Mouse (Mus musculus): Measurements from ENCODE around the gene Lgals3. TPM values are rescaled to one million over a fixed set of nuclear protein-coding genes. Genes with fewer than 3 reads are reported as not detected.
"Not testable (repeated sequence)": the region's sequence is repeated elsewhere in the genome, so short reads cannot be mapped to it uniquely, and the experiment has no call there.

The Lgals3 gene
- 0.46 and 0.49 TPM in 2 replicates for polyA plus RNA-seq (2016; fragmentation: Nextera tagmentation; extraction: Ambion mirVana)

DNA sequence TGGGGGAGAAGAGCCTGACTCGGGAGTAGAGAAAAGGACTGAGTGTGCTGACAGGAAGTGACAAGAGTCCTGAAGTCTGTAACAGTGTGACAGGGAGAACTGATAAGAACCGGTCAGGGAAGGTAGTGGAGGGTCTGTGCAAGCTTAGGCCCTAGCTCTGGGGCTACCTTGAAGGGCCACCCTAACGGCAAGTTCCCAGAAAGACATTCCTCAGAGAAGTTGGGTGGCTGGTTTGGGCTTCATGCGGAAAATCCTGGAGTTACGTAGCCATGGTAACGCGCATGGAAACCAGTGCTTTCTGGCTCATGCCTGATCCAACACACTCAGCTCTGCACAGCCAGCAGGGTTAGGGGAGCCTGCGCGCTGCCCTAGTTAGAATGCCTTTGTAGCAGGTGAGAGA, at the start of gene Lgals3:
Gene Lgals3, plus strand, starts transcription at position 291 of the 400 bp plus-strand sequence.
- Histone ChIP-seq H3K4me3 (no peak within 1 kb of the TSS), H3K4me1 (peaks cover 12% of the 10 kb centered on the region), H3K9me3 (replicated peaks) (no peaks in the 10 kb centered on the region), H3K36me3 (no peaks in the 10 kb centered on the region), H3K27me3 (ENCODE audit: low read depth, poor library complexity, severe bottlenecking) (peaks cover 18% of the 10 kb centered on the region), H3K27ac (no peak within 1 kb of the TSS)
- DNase-seq (ENCODE audit: low spot score) = peak; percentile 53
- WGBS = 61% methylated on average over 9 of the region's 9 CpGs

GRCm38 (mm10) chr14:47319362-47319761, 48.2 kb upstream of the Lgals3 start:
- Histone ChIP-seq H3K27ac (no peak overlapping the region), H3K4me1 (no peaks in the 10 kb centered on the region), H3K9me3 (replicated peaks) (no peaks in the 10 kb centered on the region), H3K4me3 (no peak overlapping the region), H3K36me3 (peaks cover 80% of the 10 kb centered on the region), H3K27me3 (ENCODE audit: low read depth, poor library complexity, severe bottlenecking) (no peaks in the 10 kb centered on the region)
- WGBS = 96% methylated on average over 5 of the region's 5 CpGs
- no peak for DNase-seq (ENCODE audit: low spot score)

- H3K4me1 ChIP-seq; H3K4me3 ChIP-seq; H3K9me3 ChIP-seq (replicated peaks); DNase-seq (ENCODE audit: low spot score); H3K27me3 ChIP-seq (ENCODE audit: low read depth, poor library complexity, severe bottlenecking); H3K27ac ChIP-seq: not testable (repeated sequence)
- 97% methylated on average over 7 of the region's 8 CpGs for WGBS
- H3K36me3 ChIP-seq = peaks cover 66% of the 10 kb centered on the region
These were observed 46.0 kb upstream of the Lgals3 start for GRCm38 (mm10) chr14:47321581-47321980.

DNA sequence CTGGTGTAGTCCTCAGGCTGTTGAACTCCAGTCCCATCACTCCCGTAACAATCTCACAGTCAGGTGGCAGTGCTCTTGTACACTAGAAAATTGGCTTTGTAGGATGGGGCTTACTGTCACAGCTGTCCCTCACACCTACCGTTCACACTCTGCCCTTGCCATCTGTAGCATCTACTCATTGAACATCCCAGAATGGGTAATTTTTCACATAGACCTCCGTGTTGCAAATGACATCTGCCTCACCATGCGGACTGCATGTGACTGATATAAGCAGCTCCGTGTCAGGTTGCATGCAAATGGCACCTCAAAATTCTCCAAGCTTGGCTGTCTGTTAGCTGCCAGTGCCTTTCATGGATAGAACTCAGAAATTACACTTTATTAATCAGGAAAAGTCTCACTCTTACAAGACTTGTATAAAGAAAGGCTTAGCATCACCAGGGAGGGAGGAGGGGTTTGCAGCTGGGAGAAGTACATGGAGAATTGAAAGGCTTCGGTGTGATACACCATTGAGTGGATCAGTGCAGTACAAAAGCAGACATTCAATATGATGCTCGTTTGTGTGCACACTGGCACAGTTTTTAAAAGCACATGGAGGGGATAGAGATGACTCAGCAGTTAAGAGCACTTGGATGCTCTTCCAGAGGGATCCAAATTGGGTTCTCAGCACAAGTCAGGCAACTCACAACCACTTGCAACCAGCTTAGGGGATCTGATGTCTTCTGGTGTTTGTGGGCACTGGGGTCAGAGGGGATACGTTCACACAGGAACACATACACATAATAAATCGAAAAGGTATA, 41.4 kb upstream of the Lgals3 start:
- no peak overlapping the region for H3K4me3 ChIP-seq
- WGBS = 91% methylated on average over 9 of the region's 9 CpGs
- peaks cover 27% of the 10 kb centered on the region for H3K36me3 ChIP-seq
- no peak for DNase-seq (ENCODE audit: low spot score)
- H3K27ac ChIP-seq = no peak overlapping the region
- H3K9me3 ChIP-seq (replicated peaks) = no peaks in the 10 kb centered on the region
- H3K4me1 ChIP-seq = 0 out of 2 replicates have a peak, but pooled peaks cover 3% of the 10 kb centered on the region
- H3K27me3 ChIP-seq (ENCODE audit: low read depth, poor library complexity, severe bottlenecking) = no peaks in the 10 kb centered on the region

DNA sequence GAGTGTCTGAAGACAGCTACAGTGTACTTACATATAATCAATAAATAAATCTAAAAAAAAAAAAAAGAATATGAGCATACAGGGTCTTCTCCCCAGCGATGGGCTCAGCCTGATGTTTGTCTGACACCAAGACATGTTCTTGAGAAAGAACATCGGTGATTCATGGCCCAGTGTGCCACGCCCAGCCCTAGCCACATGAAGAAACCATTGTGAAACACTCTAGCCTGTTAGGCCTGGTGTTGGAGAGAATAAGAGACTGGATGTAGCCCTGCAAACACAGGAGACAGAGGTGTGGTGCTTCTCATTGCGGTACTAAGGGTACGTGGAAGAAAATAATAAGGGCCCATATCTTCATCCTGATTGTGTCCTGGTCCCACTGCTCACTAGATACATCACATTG, 40.2 kb upstream of the Lgals3 start:
- Histone ChIP-seq H3K27ac (no peak overlapping the region), H3K9me3 (replicated peaks) (no peaks in the 10 kb centered on the region), H3K4me3 (no peak overlapping the region), H3K27me3 (ENCODE audit: low read depth, poor library complexity, severe bottlenecking) (no peaks in the 10 kb centered on the region), H3K4me1 (peaks cover 12% of the 10 kb centered on the region), H3K36me3 (peaks cover 23% of the 10 kb centered on the region)
- DNase-seq (ENCODE audit: low spot score) = no peak
- WGBS = 95% methylated on average over 5 of the region's 5 CpGs

DNA sequence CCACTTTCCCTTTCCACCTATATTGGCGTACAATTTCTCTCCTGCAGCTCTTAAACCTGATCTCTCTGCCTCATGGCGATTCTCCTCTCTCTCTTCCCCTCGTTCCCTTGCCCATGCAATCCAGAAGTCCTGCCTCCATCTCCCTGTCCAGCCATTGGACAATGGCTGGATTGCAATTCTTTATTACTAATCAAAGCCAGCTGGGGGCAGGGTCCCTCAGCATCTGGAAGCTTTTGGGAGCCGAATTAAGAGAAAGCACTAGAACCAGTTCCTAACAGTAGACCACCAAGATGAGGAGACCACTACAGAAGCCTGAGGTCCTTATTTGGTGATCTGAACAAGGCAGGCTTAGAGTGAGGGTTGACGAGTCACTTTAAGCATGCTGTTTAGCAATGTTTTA, 35.6 kb upstream of the Lgals3 start:
- no peaks in the 10 kb centered on the region for H3K36me3 ChIP-seq
- peaks cover 12% of the 10 kb centered on the region for H3K4me1 ChIP-seq
- H3K4me3 ChIP-seq = no peak overlapping the region
- WGBS = 34% methylated on average over 5 of the region's 5 CpGs
- no peaks in the 10 kb centered on the region for H3K9me3 ChIP-seq (replicated peaks)
- DNase-seq (ENCODE audit: low spot score) = peak; percentile 45
- no peaks in the 10 kb centered on the region for H3K27me3 ChIP-seq (ENCODE audit: low read depth, poor library complexity, severe bottlenecking)
- peak overlapping the region; percentile 69 for H3K27ac ChIP-seq

DNA sequence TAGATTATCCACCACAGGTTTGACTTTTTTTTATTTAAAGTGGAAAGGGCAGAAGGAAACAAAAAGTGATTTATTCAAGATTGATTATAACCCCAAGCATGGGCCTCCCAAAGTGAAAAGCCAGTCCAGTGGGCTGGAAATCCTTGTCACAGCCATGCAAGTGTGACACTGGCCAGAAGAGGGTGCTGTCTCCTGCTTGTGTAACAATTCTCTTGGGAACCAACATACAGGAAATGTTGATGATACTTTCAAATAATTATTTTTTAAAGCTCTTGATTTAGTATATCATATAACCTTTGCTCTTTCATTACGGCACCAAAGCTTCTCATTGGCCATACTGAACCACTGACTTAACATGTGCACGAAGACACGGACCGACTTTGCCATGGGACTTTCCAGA, 32.7 kb upstream of the Lgals3 start:
- 82% methylated on average over 4 of the region's 4 CpGs for WGBS
- H3K27ac ChIP-seq = no peak overlapping the region
- peak; percentile 49 for DNase-seq (ENCODE audit: low spot score)
- H3K4me3 ChIP-seq = no peak overlapping the region
- peaks cover 9% of the 10 kb centered on the region for H3K4me1 ChIP-seq
- no peaks in the 10 kb centered on the region for H3K9me3 ChIP-seq (replicated peaks)
- H3K36me3 ChIP-seq = no peaks in the 10 kb centered on the region
- no peaks in the 10 kb centered on the region for H3K27me3 ChIP-seq (ENCODE audit: low read depth, poor library complexity, severe bottlenecking)

DNA sequence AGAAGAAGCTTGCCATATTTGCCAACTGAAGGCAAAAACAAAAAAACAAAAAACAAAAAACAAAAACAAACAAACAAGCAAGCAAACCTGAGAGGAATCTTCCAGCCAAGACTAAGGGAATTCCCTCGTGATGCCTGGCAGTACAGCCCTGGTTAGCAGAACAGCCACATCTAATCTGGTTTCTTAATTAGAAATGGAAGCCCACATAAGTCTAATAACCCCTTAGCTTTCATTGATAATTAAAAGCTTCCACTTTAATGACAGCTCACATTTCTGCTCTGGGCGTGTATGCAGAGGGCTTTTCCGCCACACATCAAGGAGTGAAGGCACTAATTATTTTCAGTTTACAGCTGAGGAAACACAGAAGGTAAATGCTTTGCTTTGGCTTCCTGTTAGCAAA, 32.3 kb upstream of the Lgals3 start:
- H3K27ac ChIP-seq = no peak overlapping the region
- no peak overlapping the region for H3K4me3 ChIP-seq
- no peaks in the 10 kb centered on the region for H3K9me3 ChIP-seq (replicated peaks)
- H3K4me1 ChIP-seq = peaks cover 9% of the 10 kb centered on the region
- DNase-seq (ENCODE audit: low spot score) = no peak
- WGBS = 64% methylated on average over 3 of the region's 3 CpGs
- no peaks in the 10 kb centered on the region for H3K36me3 ChIP-seq
- H3K27me3 ChIP-seq (ENCODE audit: low read depth, poor library complexity, severe bottlenecking) = no peaks in the 10 kb centered on the region

DNA sequence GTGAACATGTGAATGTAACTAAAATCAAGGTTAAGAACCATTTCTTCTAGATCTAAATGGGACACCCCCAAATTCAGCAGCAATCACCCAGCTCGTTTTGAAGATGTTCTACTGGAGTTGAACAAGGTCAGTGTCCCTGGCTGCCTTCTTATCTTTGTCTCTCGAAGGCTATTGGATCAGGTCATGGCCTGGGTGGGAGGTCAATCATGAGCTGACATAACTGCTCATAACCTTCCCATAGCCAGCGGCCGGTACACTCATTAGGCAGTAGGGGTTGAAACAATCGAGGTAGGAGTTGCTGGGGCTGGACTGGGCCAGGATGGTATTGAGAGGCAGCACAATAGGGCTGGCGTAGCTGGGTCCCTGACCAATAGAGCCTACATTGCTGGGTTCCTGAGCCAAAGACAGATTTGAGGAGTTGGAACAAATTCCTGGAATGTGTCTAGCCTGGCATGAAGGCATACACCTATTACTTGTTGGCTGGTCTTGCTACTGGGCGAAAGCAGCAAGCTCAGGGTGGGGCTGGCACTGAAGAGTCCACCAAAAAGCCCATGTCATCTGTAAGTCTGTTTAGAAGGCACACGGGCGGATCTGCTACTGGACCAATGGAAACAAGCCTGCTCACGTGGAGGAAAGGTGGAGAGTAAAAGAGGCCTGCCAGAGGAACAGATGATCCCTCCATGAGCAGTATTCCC, 27.2 kb upstream of the Lgals3 start:
- no peak overlapping the region for H3K4me3 ChIP-seq
- no peak overlapping the region for H3K27ac ChIP-seq
- H3K36me3 ChIP-seq = no peaks in the 10 kb centered on the region
- H3K9me3 ChIP-seq (replicated peaks) = no peaks in the 10 kb centered on the region
- WGBS = 88% methylated on average over 10 of the region's 10 CpGs
- H3K4me1 ChIP-seq = no peaks in the 10 kb centered on the region
- DNase-seq (ENCODE audit: low spot score) = no peak
- no peaks in the 10 kb centered on the region for H3K27me3 ChIP-seq (ENCODE audit: low read depth, poor library complexity, severe bottlenecking)

- 82% methylated on average over 4 of the region's 4 CpGs for WGBS
- Histone ChIP-seq H3K4me3 (no peak overlapping the region), H3K36me3 (no peaks in the 10 kb centered on the region), H3K27me3 (ENCODE audit: low read depth, poor library complexity, severe bottlenecking) (no peaks in the 10 kb centered on the region), H3K4me1 (no peaks in the 10 kb centered on the region), H3K9me3 (replicated peaks) (no peaks in the 10 kb centered on the region), H3K27ac (no peak overlapping the region)
- no peak for DNase-seq (ENCODE audit: low spot score)
These were observed 25.7 kb upstream of the Lgals3 start for GRCm38 (mm10) chr14:47341811-47342291.

DNA sequence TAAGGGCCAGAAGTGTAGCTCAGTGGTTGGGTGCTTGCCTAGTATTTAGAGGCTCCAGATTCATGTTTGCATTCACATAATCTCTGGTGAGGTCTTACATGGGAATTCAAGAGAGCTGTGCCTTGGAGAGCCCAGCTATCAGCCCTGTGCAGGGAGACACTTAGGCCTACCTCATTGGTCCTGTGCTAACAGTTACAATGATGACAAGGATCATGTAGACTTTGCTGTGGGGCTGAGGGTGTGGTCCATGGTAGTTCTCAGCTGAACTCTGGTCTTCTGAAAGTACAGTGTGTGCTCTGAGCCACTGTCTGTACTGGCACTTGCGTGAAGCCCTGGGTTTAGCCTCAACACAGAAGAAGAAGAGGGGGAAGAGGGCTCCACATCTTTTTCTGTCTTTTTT, 20.8 kb upstream of the Lgals3 start:
- DNase-seq (ENCODE audit: low spot score) = no peak
- 91% methylated on average over 1 of the region's 1 CpGs for WGBS
- Histone ChIP-seq H3K4me1 (no peaks in the 10 kb centered on the region), H3K27me3 (ENCODE audit: low read depth, poor library complexity, severe bottlenecking) (no peaks in the 10 kb centered on the region), H3K27ac (no peak overlapping the region), H3K4me3 (no peak overlapping the region), H3K9me3 (replicated peaks) (no peaks in the 10 kb centered on the region), H3K36me3 (no peaks in the 10 kb centered on the region)

DNA sequence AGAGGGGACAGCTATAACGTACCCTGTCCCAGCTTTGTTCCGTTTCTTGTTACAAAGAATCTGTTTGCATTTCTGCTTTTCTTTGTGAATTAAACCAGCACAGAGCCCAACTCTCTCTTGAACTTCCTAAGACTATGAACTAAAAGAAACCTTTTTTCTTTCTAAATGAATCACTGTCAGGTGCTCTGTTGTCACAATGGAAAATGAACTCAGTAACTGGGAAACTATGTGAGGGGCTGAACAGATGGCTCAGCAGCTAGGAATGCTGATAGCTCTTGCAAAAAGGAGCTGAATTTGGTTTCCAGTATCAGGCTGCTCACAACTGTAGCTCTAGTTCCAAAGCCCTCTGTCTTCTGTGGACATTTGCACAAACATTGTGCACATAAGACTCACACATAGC, 16.6 kb upstream of the Lgals3 start:
- H3K36me3 ChIP-seq = no peaks in the 10 kb centered on the region
- no peaks in the 10 kb centered on the region for H3K9me3 ChIP-seq (replicated peaks)

GRCm38 (mm10) chr14:47352272-47352671, 15.3 kb upstream of the Lgals3 start:
- Histone ChIP-seq H3K9me3 (replicated peaks) (no peaks in the 10 kb centered on the region), H3K4me1 (no peaks in the 10 kb centered on the region), H3K4me3 (no peak overlapping the region), H3K27ac (no peak overlapping the region), H3K36me3 (no peaks in the 10 kb centered on the region), H3K27me3 (ENCODE audit: low read depth, poor library complexity, severe bottlenecking) (no peaks in the 10 kb centered on the region)
- WGBS = 91% methylated on average over 10 of the region's 10 CpGs
- no peak for DNase-seq (ENCODE audit: low spot score)

More for the DNA sequence above, 16.6 kb upstream of the Lgals3 start:
- Histone ChIP-seq H3K4me1 (no peaks in the 10 kb centered on the region), H3K27ac (no peak overlapping the region), H3K4me3 (no peak overlapping the region), H3K27me3 (ENCODE audit: low read depth, poor library complexity, severe bottlenecking) (no peaks in the 10 kb centered on the region)
- WGBS = 95% methylated on average over 2 of the region's 2 CpGs
- DNase-seq (ENCODE audit: low spot score) = no peak
